Mouse (Mus musculus) forebrain, embryonic 11.5 days (tissue): ENCODE data around the gene Ank3. TPM values are rescaled to one million over a fixed set of nuclear protein-coding genes. Genes with fewer than 3 reads are reported as not detected.

ENCODE experiments used
- ATAC-seq: fragments of 200-750 bp; cut with Nextera tagmentation; replicated peaks from 2 replicates; pipeline ENCODE4 v1.8.0; 2017; ENCODE audit warnings: moderate TSS enrichment; ENCODE audit not compliant: low FRiP score
- DNase-seq: peaks from one replicate; pipeline ENCODE4 v3.0.0-alpha.2; 2017; ENCODE audit warnings: low spot score
- H3K27ac ChIP-seq: fragments of 300-500 bp; sonication (generic); 2 replicates; pipeline ENCODE4 v1.5.1; 2014; ENCODE audit warnings: low read depth, low read length
- H3K27me3 ChIP-seq: fragments of 300-500 bp; sonication (generic); 2 replicates; pipeline ENCODE4 v1.6.1; 2014; ENCODE audit warnings: mild to moderate bottlenecking, low read length, mixed read lengths; ENCODE audit not compliant: control insufficient read depth, insufficient read depth
- H3K36me3 ChIP-seq: fragments of 300-500 bp; sonication (generic); 2 replicates; pipeline ENCODE4 v1.6.1; 2014; ENCODE audit warnings: mild to moderate bottlenecking, low read length, moderate library complexity, mixed read lengths; ENCODE audit not compliant: control insufficient read depth, insufficient read depth
- H3K4me1 ChIP-seq: fragments of 300-500 bp; sonication (generic); replicated peaks from 2 replicates; pipeline ENCODE4 v1.6.1; 2014; ENCODE audit warnings: low read length, mixed read lengths; ENCODE audit not compliant: control insufficient read depth, insufficient read depth
- H3K4me2 ChIP-seq: fragments of 300-500 bp; sonication (generic); 2 replicates; pipeline ENCODE4 v1.6.1; 2014; ENCODE audit warnings: low read depth, mild to moderate bottlenecking, low read length, moderate library complexity, mixed read lengths; ENCODE audit not compliant: severe bottlenecking
- H3K4me3 ChIP-seq: fragments of 300-500 bp; sonication (generic); 2 replicates; pipeline ENCODE4 v1.5.1; 2014; ENCODE audit warnings: low read depth, low read length
- H3K9ac ChIP-seq: fragments of 300-500 bp; sonication (generic); 2 replicates; pipeline ENCODE4 v1.6.1; 2014; ENCODE audit warnings: low read length
- H3K9me3 ChIP-seq: fragments of 300-500 bp; sonication (generic); 2 replicates; pipeline ENCODE4 v1.6.1; 2016; ENCODE audit warnings: low read length, mixed read lengths; ENCODE audit not compliant: control insufficient read depth
- WGBS: fragments of 180-500 bp; shearing (Covaris S2); extraction: QIAGEN DNeasy Blood & Tissue Kit; methylation state at CpG from one replicate; pipeline ENCODE4 v1.1.7; 2014; 5-methylcytosine and 5-hydroxymethylcytosine counted together
- polyA plus RNA-seq: library from polyadenylated mRNA; unstranded; fragments of >200 nt; fragmentation: Nextera tagmentation; extraction: Ambion mirVana; gene quantifications from 2 replicates; pipeline ENCODE4 v1.2.1, GENCODE M21; 2014

Gene Ank3
- polyA plus RNA-seq, 1 experiment from 2014 or later, result 44.5 TPM

DNA sequence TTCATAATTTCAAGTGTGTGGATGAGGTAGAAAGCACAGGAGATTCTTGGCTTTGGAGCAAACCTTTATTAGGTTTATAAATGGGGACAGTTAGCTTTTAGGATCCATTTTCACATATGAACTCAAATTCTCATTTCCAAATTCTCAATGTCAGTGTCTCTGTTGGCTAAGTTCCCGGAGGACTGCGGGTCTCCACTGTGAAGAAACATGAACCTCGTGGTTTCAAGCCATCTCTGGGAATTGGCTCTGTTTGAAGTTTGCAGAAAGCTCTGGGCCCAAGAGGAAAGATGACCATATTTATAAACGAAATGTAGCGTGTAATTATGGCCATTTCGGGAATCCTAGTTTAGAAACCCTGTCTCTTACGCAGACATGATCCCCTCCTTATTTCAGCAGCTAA lies 32.5 kb downstream of the Ank3 start:
- WGBS, result 91% methylated on average over 7 of the region's 7 CpGs
- Histone ChIP-seq H3K9ac (no peak overlapping the region), H3K36me3 (no peaks in the 10 kb centered on the region), H3K4me2 (no peak overlapping the region), H3K4me1 (no peaks in the 10 kb centered on the region), H3K27me3 (no peaks in the 10 kb centered on the region), H3K27ac (no peak overlapping the region), H3K9me3 (no peaks in the 10 kb centered on the region), H3K4me3 (no peak overlapping the region)
- DNase-seq, result no peak
- ATAC-seq, result no peak

DNA sequence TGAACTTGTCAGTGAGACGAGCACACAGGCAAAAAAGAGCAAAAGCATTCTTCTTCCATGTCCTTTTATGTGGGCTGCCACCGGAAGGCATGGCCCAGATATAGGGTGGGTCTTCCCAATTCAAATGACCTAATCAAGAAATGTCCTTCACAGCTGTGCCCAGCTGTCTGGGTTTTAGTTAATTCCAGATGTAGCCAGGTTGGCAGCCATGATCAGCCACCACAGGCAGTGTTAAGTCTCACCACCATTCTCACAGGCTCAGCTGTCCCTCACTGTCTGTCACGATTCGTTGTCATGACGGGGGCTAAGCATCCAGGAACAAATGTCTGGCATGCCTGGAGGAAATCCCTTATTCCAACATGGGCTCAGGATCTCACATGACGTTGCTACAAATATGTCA lies 36.6 kb downstream of the Ank3 start:
- H3K27ac ChIP-seq, result no peak overlapping the region
- H3K9me3 ChIP-seq, result no peaks in the 10 kb centered on the region
- no peak overlapping the region for H3K4me2 ChIP-seq
- no peaks in the 10 kb centered on the region for H3K4me1 ChIP-seq
- ATAC-seq (no peak), DNase-seq (no peak)
- 85% methylated on average over 6 of the region's 6 CpGs for WGBS
- no peak overlapping the region for H3K9ac ChIP-seq
- no peak overlapping the region for H3K4me3 ChIP-seq
- no peaks in the 10 kb centered on the region for H3K36me3 ChIP-seq
- H3K27me3 ChIP-seq, result no peaks in the 10 kb centered on the region

DNA sequence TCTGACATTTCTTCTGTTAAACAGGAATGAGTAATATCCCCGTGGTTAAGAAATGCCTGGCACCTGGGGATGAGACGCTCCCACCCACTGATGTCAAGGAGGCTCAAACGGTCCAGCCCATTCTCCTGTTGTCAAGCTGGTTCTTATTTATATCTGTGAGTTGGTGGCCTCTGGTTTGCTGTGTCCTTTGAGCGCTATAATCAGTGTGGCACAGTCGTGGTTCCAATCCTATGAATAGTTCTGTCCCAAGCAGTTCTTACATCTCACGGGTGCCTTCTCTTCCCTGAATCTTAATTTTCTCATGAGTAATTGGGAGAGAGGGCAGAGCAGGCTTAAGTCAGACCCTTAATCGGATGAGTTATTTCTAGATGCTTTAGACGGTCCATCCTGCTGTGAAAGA lies 40.9 kb downstream of the Ank3 start:
- no peak overlapping the region for H3K27ac ChIP-seq
- DNase-seq (no peak), ATAC-seq (no peak)
- H3K9ac ChIP-seq, result no peak overlapping the region
- 78% methylated on average over 8 of the region's 8 CpGs for whole genome bisulfite sequencing
- H3K4me1 ChIP-seq, result no peaks in the 10 kb centered on the region
- H3K9me3 ChIP-seq, result no peaks in the 10 kb centered on the region
- H3K27me3 ChIP-seq, result no peaks in the 10 kb centered on the region
- no peaks in the 10 kb centered on the region for H3K36me3 ChIP-seq
- H3K4me2 ChIP-seq, result no peak overlapping the region
- H3K4me3 ChIP-seq, result no peak overlapping the region

DNA sequence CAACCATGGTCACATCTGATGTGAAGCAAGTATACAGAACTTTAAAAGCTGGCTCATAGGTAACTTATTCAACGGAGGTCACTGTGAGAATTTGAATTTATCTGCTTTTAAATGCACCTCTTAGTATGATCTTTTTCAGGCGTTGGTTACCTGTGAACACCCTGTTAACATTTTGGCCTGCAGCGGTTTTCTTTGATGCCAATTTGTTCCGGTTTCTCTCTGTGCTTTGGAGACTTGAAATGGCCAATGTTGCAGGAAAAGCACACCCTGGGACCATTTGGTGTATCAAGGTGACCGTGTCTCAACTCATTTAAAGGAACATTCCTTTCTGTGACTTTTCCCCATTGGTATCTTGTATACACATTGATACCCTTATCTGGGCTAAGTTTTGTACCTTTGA lies 46.0 kb downstream of the Ank3 start:
- Histone ChIP-seq H3K36me3 (no peaks in the 10 kb centered on the region), H3K4me2 (no peak overlapping the region), H3K9me3 (no peaks in the 10 kb centered on the region), H3K9ac (no peak overlapping the region), H3K27ac (no peak overlapping the region), H3K4me3 (no peak overlapping the region), H3K27me3 (no peaks in the 10 kb centered on the region), H3K4me1 (no peaks in the 10 kb centered on the region)
- no peak for ATAC-seq
- WGBS, result 81% methylated on average over 5 of the region's 5 CpGs
- DNase-seq, result no peak

DNA sequence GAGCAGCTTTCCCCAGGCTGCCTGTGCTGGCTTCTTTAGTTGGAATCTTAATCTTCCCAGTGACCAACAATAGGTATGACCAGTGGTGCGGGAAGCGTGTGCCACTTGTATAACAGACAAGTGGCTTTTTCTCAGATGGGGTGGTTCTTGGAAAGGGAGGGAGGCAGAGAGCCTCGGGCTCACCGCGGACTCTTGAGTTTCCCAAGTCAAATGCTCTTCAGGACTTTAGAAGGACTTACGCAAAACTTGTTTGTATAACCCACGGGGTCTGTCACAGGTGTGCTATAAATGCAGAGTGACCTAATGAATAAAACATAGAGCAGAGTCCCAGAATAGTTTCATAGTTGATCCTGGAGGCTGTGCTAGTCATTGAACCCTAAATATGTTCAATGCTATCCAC lies 47.4 kb downstream of the Ank3 start:
- DNase-seq (no peak), ATAC-seq (no peak)
- Histone ChIP-seq H3K9ac (no peak overlapping the region), H3K4me3 (no peak overlapping the region), H3K27ac (no peak overlapping the region), H3K36me3 (no peaks in the 10 kb centered on the region), H3K4me1 (no peaks in the 10 kb centered on the region), H3K9me3 (no peaks in the 10 kb centered on the region), H3K27me3 (no peaks in the 10 kb centered on the region), H3K4me2 (no peak overlapping the region)
- 69% methylated on average over 7 of the region's 7 CpGs for WGBS

DNA sequence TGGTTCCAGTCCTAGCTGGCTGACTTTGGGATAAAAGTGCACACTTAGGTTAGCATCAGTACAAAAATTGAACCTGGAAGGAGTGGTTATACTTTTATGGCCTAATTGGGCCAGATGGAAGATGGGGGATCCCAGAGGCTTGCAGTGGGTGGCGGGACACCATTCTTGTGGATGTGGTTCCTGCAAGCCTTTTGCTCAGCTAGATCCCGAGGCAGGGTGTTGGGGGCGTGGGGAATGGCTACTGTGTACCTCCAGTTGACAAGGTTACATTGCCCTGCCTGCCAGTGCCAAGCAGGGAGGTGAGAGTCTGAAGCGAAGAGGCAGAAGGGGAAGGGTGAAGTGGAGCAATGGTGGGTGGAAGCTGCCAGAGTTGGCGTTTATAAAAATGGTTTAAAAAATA lies 48.0 kb downstream of the Ank3 start:
- Histone ChIP-seq H3K9me3 (no peaks in the 10 kb centered on the region), H3K4me1 (no peaks in the 10 kb centered on the region), H3K4me3 (no peak overlapping the region), H3K27me3 (no peaks in the 10 kb centered on the region), H3K36me3 (no peaks in the 10 kb centered on the region), H3K27ac (no peak overlapping the region), H3K9ac (no peak overlapping the region), H3K4me2 (no peak overlapping the region)
- WGBS, result 87% methylated on average over 5 of the region's 5 CpGs
- DNase-seq (no peak), ATAC-seq (no peak)

DNA sequence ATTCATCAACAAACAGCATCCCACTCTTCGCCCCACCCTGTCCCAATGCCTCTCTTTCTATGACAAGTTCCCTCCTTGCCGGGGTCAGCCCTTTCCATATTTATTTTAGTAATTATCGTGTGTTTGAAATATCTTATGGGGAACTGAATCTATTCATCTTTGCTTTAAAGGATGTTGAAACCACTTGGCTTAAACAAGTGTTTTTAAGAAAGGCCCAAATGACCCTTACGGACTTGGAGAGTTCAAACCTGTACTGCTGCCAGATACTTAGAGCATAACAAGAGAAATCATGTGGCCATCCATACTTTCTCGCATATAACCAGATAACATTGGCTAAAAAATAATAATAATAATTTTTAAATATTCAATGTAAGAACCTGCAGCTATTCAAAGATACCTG lies 48.7 kb downstream of the Ank3 start:
- H3K4me2 ChIP-seq, result no peak overlapping the region
- H3K9ac ChIP-seq, result no peak overlapping the region
- H3K9me3 ChIP-seq, result no peaks in the 10 kb centered on the region
- no peak overlapping the region for H3K4me3 ChIP-seq
- WGBS, result 87% methylated on average over 5 of the region's 5 CpGs
- H3K36me3 ChIP-seq, result no peaks in the 10 kb centered on the region
- H3K27me3 ChIP-seq, result no peaks in the 10 kb centered on the region
- no peak for ATAC-seq
- H3K4me1 ChIP-seq, result no peaks in the 10 kb centered on the region
- no peak for DNase-seq
- H3K27ac ChIP-seq, result no peak overlapping the region

DNA sequence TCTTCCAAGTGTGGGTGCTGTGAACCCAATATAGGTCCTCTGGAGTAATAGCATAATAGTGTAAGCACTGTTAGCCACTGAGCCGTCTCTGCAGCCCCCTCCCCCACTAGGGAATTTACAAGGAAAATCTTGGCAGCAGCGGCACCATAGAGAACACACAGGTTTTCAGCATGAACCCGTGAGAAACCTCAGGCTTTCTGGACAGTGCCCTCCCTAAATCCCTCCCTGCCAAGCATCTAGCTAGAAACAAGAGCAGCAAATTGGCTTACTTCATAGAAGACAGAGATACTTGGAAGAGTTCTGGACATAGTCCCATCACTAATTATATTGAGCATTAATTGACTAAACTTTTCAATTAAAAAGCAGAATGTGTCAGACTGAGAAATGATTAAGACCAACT lies 49.6 kb downstream of the Ank3 start:
- no peak overlapping the region for H3K9ac ChIP-seq
- no peaks in the 10 kb centered on the region for H3K27me3 ChIP-seq
- DNase-seq (no peak), ATAC-seq (no peak)
- WGBS, result 64% methylated on average over 3 of the region's 3 CpGs
- H3K4me2 ChIP-seq, result no peak overlapping the region
- H3K27ac ChIP-seq, result no peak overlapping the region
- H3K4me1 ChIP-seq, result no peaks in the 10 kb centered on the region
- no peak overlapping the region for H3K4me3 ChIP-seq
- H3K9me3 ChIP-seq, result no peaks in the 10 kb centered on the region
- no peaks in the 10 kb centered on the region for H3K36me3 ChIP-seq

DNA sequence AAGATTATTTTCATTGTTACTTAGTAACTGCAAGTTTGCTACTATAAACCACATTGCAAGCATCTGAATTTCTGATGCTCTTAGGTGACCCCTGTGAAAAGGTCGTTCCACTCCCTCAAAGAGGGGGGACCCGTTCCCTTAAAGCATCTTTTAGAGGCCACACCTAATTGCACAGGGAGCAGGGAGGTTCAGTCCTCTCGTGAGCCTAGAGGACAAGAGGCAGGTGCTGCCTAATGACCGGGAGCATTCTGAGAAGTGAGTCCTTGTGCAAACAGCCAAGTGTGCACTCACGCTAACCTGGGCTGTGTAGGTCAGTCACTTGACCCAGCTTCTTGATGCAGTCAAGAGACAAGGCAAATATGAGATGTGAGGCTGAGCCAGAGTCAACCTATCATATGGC lies 52.4 kb downstream of the Ank3 start:
- Histone ChIP-seq H3K27me3 (no peaks in the 10 kb centered on the region), H3K9me3 (no peaks in the 10 kb centered on the region), H3K4me1 (no peaks in the 10 kb centered on the region), H3K9ac (no peak overlapping the region), H3K27ac (no peak overlapping the region), H3K36me3 (no peaks in the 10 kb centered on the region), H3K4me3 (no peak overlapping the region), H3K4me2 (no peak overlapping the region)
- ATAC-seq (no peak), DNase-seq (no peak)
- 72% methylated on average over 5 of the region's 5 CpGs for WGBS
